In genomic region chr11:98367863-98368186, GRCm38 (mm10) we compare ENCODE assay signal across 29 mouse cellular contexts. TPM values are rescaled to one million over a fixed set of nuclear protein-coding genes. Genes with fewer than 3 reads are reported as not detected.
DNase-seq lines count a peak whose midpoint lies in the region; ATAC-seq and TF ChIP-seq lines count a peak whose summit lies in the region.
"Had no signal": no experiment of that assay in that cellular context is flagged by ENCODE, and none has a peak within 500 bp of the region (broad histone marks: within the 10 kb centered on the region; RNA-seq: fewer than 3 reads in every experiment).

No protein-coding gene starts in this region.

- H3K4me3 ChIP-seq in forebrain, postnatal 0 days (ENCODE audit: low read depth, low read length) = no peak overlapping the region
- H3K4me3 ChIP-seq in forebrain, embryonic 12.5 days (replicated peaks) = no peak overlapping the region
- H3K4me3 ChIP-seq in heart, embryonic 10.5 days = 0 out of 2 replicates have a peak overlapping the region, but pooled peaks have one; percentile 12
- H3K4me3 ChIP-seq in layer of hippocampus, adult 2 months = no peak overlapping the region
- H3K4me3 ChIP-seq in heart, embryonic 16.5 days (ENCODE audit: low read length) = no peak overlapping the region
- H3K4me3 ChIP-seq: limb, embryonic 13.5 days; lung, embryonic 15.5 days; midbrain, embryonic 10.5 days; myocyte; neural tube, embryonic 12.5 days had no signal

- peak overlapping the region; percentile 42; the same call in 1 of the 2 replicates for H3K27ac ChIP-seq in forebrain, postnatal 0 days (ENCODE audit: low read depth, low read length)
- no peak overlapping the region for H3K27ac ChIP-seq in forebrain, embryonic 12.5 days
- H3K27ac ChIP-seq in heart, embryonic 10.5 days = peak overlapping the region; percentile 77
- peak overlapping the region; percentile 57; the same call in 1 of the 2 replicates for H3K27ac ChIP-seq in layer of hippocampus, adult 2 months
- peak overlapping the region; percentile 82 for H3K27ac ChIP-seq in heart, embryonic 16.5 days (ENCODE audit: low read length)
- H3K27ac ChIP-seq: hindbrain, embryonic 14.5 days; limb, embryonic 13.5 days; lung, embryonic 15.5 days; midbrain, embryonic 10.5 days; neural tube, embryonic 12.5 days; stomach, postnatal 0 days had no signal

- H3K27me3 ChIP-seq in forebrain, postnatal 0 days (ENCODE audit: insufficient read depth, low read length) = no peaks in the 10 kb centered on the region
- H3K27me3 ChIP-seq in forebrain, embryonic 12.5 days = no peaks in the 10 kb centered on the region
- no peaks in the 10 kb centered on the region for H3K27me3 ChIP-seq in heart, embryonic 10.5 days (ENCODE audit: insufficient read depth, poor library complexity, severe bottlenecking)
- H3K27me3 ChIP-seq in heart, embryonic 16.5 days (ENCODE audit: control insufficient read depth, insufficient read depth, low read length) = no peaks in the 10 kb centered on the region
- H3K27me3 ChIP-seq: limb, embryonic 13.5 days; lung, embryonic 15.5 days; neural tube, embryonic 12.5 days had no signal

- H3K9me3 ChIP-seq in forebrain, postnatal 0 days (ENCODE audit: low read length) = no peaks in the 10 kb centered on the region
- H3K9me3 ChIP-seq in forebrain, embryonic 12.5 days = no peaks in the 10 kb centered on the region
- no peaks in the 10 kb centered on the region for H3K9me3 ChIP-seq in heart, embryonic 10.5 days
- H3K9me3 ChIP-seq in heart, embryonic 16.5 days (replicated peaks; ENCODE audit: control insufficient read depth, low read length) = no peaks in the 10 kb centered on the region
- H3K9me3 ChIP-seq: G1E; limb, embryonic 13.5 days; lung, embryonic 15.5 days; midbrain, embryonic 10.5 days; neural tube, embryonic 12.5 days had no signal

- no peak for ATAC-seq in forebrain, postnatal 0 days
- ATAC-seq in forebrain, embryonic 12.5 days (ENCODE audit: low FRiP score) = no peak
- peak; percentile 68; the same call in 1 of the 2 replicates for ATAC-seq in heart, embryonic 16.5 days (replicated peaks; ENCODE audit: extremely low read depth, insufficient read depth, low FRiP score)
- ATAC-seq: forebrain, embryonic 16.5 days; intestine, postnatal 0 days had no signal

- DNase-seq in forebrain, postnatal 0 days = no peak
- no peak for DNase-seq in heart, embryonic 10.5 days (ENCODE audit: low spot score)
- DNase-seq in heart, postnatal 25 days (ENCODE audit: low spot score) = no peak
- no peak for DNase-seq in layer of hippocampus, adult 2 months (ENCODE audit: low spot score in 2 of 2)
- no peak for DNase-seq in layer of hippocampus, postnatal 14 days (ENCODE audit: low spot score in 2 of 2)
- DNase-seq: adrenal gland, postnatal 10 days; cerebellum, adult 9-10 months; cerebellum, postnatal 36 days; gastrocnemius, postnatal 25 days; kidney, adult 9 months; kidney, postnatal 10 days; spleen, adult 18-20 months had no signal

- H3K9ac ChIP-seq in forebrain, postnatal 0 days = no peak overlapping the region
- no peak overlapping the region for H3K9ac ChIP-seq in forebrain, embryonic 12.5 days
- H3K9ac ChIP-seq in heart, embryonic 16.5 days (ENCODE audit: low read length) = peak overlapping the region; percentile 42; the same call in 1 of the 2 replicates
- H3K9ac ChIP-seq: hindbrain, embryonic 14.5 days; limb, embryonic 13.5 days; lung, embryonic 15.5 days; neural tube, embryonic 12.5 days had no signal

- WGBS in forebrain, postnatal 0 days = 83% methylated on average over 7 of the region's 7 CpGs
- WGBS in forebrain, embryonic 12.5 days = 86% methylated on average over 7 of the region's 7 CpGs
- 60% methylated on average over 7 of the region's 7 CpGs for WGBS in heart, embryonic 10.5 days
- WGBS in heart, embryonic 16.5 days = 40% methylated on average over 7 of the region's 7 CpGs

- TF ChIP-seq CTCF in forebrain, postnatal 0 days (IDR thresholded peaks at IDR 0.05; ENCODE audit: low read depth) = no peak
- TF ChIP-seq CTCF in layer of hippocampus, adult 2 months (conservative IDR thresholded peaks at IDR 0.05) = no peak

- intact Hi-C loops in heart, postnatal 25 days (cut with DNase I) = no loop called here

- no peaks in the 10 kb centered on the region for H3K36me3 ChIP-seq in forebrain, postnatal 0 days (ENCODE audit: insufficient read depth)
- 0 out of 2 replicates have a peak, but pooled peaks cover 6% of the 10 kb centered on the region for H3K36me3 ChIP-seq in forebrain, embryonic 12.5 days (replicated peaks)
- H3K36me3 ChIP-seq in heart, embryonic 10.5 days = 0 out of 2 replicates have a peak, but pooled peaks cover 7% of the 10 kb centered on the region
- H3K36me3 ChIP-seq in heart, embryonic 16.5 days (ENCODE audit: control insufficient read depth, insufficient read depth) = no peaks in the 10 kb centered on the region
- H3K36me3 ChIP-seq: neural tube, embryonic 12.5 days had no signal

- H3K4me2 ChIP-seq in forebrain, postnatal 0 days (ENCODE audit: low read depth) = no peak overlapping the region
- H3K4me2 ChIP-seq in forebrain, embryonic 12.5 days = no peak overlapping the region
- H3K4me2 ChIP-seq in heart, embryonic 16.5 days (ENCODE audit: low read depth, low read length) = peak overlapping the region; percentile 34; the same call in 1 of the 2 replicates
- H3K4me2 ChIP-seq: hindbrain, embryonic 14.5 days; limb, embryonic 13.5 days; liver, embryonic 11.5 days; lung, embryonic 15.5 days; neural tube, embryonic 12.5 days had no signal

- peaks cover 13% of the 10 kb centered on the region for H3K4me1 ChIP-seq in forebrain, postnatal 0 days (ENCODE audit: insufficient read depth)
- peaks cover 22% of the 10 kb centered on the region for H3K4me1 ChIP-seq in forebrain, embryonic 12.5 days
- peaks cover 71% of the 10 kb centered on the region for H3K4me1 ChIP-seq in heart, embryonic 10.5 days
- H3K4me1 ChIP-seq in heart, embryonic 16.5 days (ENCODE audit: control insufficient read depth, insufficient read depth, low read length) = peaks cover 44% of the 10 kb centered on the region
- H3K4me1 ChIP-seq: limb, embryonic 13.5 days had no signal

RNA-seq across cellular contexts. Expression of gene Stard3, which starts 9.7 kb away (rescaled TPM):
- total RNA-seq in forebrain, postnatal 0 days (2014; rRNA removed) = 36.2 and 39.4 TPM in 2 replicates
- 31.6 and 32.2 TPM in 2 replicates for polyA plus RNA-seq in forebrain, postnatal 0 days (2015; fragmentation: Nextera tagmentation; extraction: Ambion mirVana)
- 42.0 and 42.5 TPM in 2 replicates for polyA plus RNA-seq in forebrain, embryonic 12.5 days (2016; fragmentation: Nextera tagmentation; extraction: Ambion mirVana)
- polyA plus RNA-seq in heart, embryonic 10.5 days (2016; fragmentation: Nextera tagmentation; extraction: Ambion mirVana) = 51.0 and 53.0 TPM in 2 replicates
- total RNA-seq in heart, postnatal 25 days (2021) = 10 to 100 TPM; 19.7 to 24.9 TPM
- total RNA-seq in layer of hippocampus, adult 2 months (2021) = 10 to 100 TPM; 32.9 to 35.5 TPM
- total RNA-seq in layer of hippocampus, postnatal 14 days (2021) = 10 to 100 TPM; 22.6 to 24.8 TPM
- 43.0 and 43.2 TPM in 2 replicates for polyA plus RNA-seq in heart, embryonic 16.5 days (2015; fragmentation: Nextera tagmentation; extraction: Ambion mirVana)

RNA-seq across cellular contexts. Expression of gene Tcap, which starts 15.8 kb away (rescaled TPM):
- 0.23 TPM in 1 of 2 replicates, not detected in the other for total RNA-seq in forebrain, postnatal 0 days (2014; rRNA removed)
- not detected in 2 replicates for polyA plus RNA-seq in forebrain, postnatal 0 days (2015; fragmentation: Nextera tagmentation; extraction: Ambion mirVana)
- polyA plus RNA-seq in forebrain, embryonic 12.5 days (2016; fragmentation: Nextera tagmentation; extraction: Ambion mirVana) = 0.20 and 0.36 TPM in 2 replicates
- polyA plus RNA-seq in heart, embryonic 10.5 days (2016; fragmentation: Nextera tagmentation; extraction: Ambion mirVana) = 86.0 and 159 TPM in 2 replicates
- 1,000 to 10,000 TPM; 1,084 to 2,520 TPM for total RNA-seq in heart, postnatal 25 days (2021)
- 1 to 10 TPM in 1 of 2 experiments, under 1 TPM in 1; 0.92 to 1.0 TPM for total RNA-seq in layer of hippocampus, adult 2 months (2021)
- total RNA-seq in layer of hippocampus, postnatal 14 days (2021) = 1 to 10 TPM in 1 of 2 experiments, under 1 TPM in 1; 0.94 to 1.3 TPM
- 175 TPM in 2 replicates for polyA plus RNA-seq in heart, embryonic 16.5 days (2015; fragmentation: Nextera tagmentation; extraction: Ambion mirVana)
- total RNA-seq: G1E; hematopoietic stem cell, adult 5-6 weeks; megakaryocyte progenitor cell, adult 5-6 weeks; midbrain, postnatal 0 days had no signal
- polyA plus RNA-seq: G1E; hindbrain, embryonic 14.5 days; midbrain, embryonic 10.5 days; midbrain, postnatal 0 days had no signal

RNA-seq across cellular contexts. Expression of gene Pnmt, which starts 18.4 kb away (rescaled TPM):
- total RNA-seq in forebrain, postnatal 0 days (2014; rRNA removed) = 1.0 and 1.8 TPM in 2 replicates
- polyA plus RNA-seq in forebrain, postnatal 0 days (2015; fragmentation: Nextera tagmentation; extraction: Ambion mirVana) = 1.7 and 3.5 TPM in 2 replicates
- polyA plus RNA-seq in forebrain, embryonic 12.5 days (2016; fragmentation: Nextera tagmentation; extraction: Ambion mirVana) = 0.17 TPM in 1 of 2 replicates, not detected in the other
- 5.0 and 5.1 TPM in 2 replicates for polyA plus RNA-seq in heart, embryonic 10.5 days (2016; fragmentation: Nextera tagmentation; extraction: Ambion mirVana)
- total RNA-seq in heart, postnatal 25 days (2021) = 1 to 10 TPM; 1.3 to 1.7 TPM
- total RNA-seq in layer of hippocampus, adult 2 months (2021) = not detected
- under 1 TPM; 0.28 to 0.38 TPM for total RNA-seq in layer of hippocampus, postnatal 14 days (2021)
- polyA plus RNA-seq in heart, embryonic 16.5 days (2015; fragmentation: Nextera tagmentation; extraction: Ambion mirVana) = 0.37 and 0.39 TPM in 2 replicates
- total RNA-seq: G1E; hematopoietic stem cell, adult 5-6 weeks; megakaryocyte progenitor cell, adult 5-6 weeks had no signal
- polyA plus RNA-seq: G1E; intestine, postnatal 0 days; large intestine, adult 2 months; midbrain, embryonic 10.5 days; stomach, postnatal 0 days had no signal

RNA-seq across cellular contexts. Expression of gene Ppp1r1b, which starts 19.6 kb away (rescaled TPM):
- 19.4 and 32.5 TPM in 2 replicates for total RNA-seq in forebrain, postnatal 0 days (2014; rRNA removed)
- polyA plus RNA-seq in forebrain, postnatal 0 days (2015; fragmentation: Nextera tagmentation; extraction: Ambion mirVana) = 91.4 and 121 TPM in 2 replicates
- polyA plus RNA-seq in forebrain, embryonic 12.5 days (2016; fragmentation: Nextera tagmentation; extraction: Ambion mirVana) = 3.0 and 3.1 TPM in 2 replicates
- 8.1 and 20.1 TPM in 2 replicates for polyA plus RNA-seq in heart, embryonic 10.5 days (2016; fragmentation: Nextera tagmentation; extraction: Ambion mirVana)
- 1 to 10 TPM; 5.3 to 5.8 TPM for total RNA-seq in heart, postnatal 25 days (2021)
- 10 to 100 TPM; 55.9 to 56.2 TPM for total RNA-seq in layer of hippocampus, adult 2 months (2021)
- 10 to 100 TPM; 33.6 to 46.7 TPM for total RNA-seq in layer of hippocampus, postnatal 14 days (2021)
- 74.0 and 75.8 TPM in 2 replicates for polyA plus RNA-seq in heart, embryonic 16.5 days (2015; fragmentation: Nextera tagmentation; extraction: Ambion mirVana)
- total RNA-seq: G1E; megakaryocyte progenitor cell, adult 5-6 weeks had no signal
- polyA plus RNA-seq: G1E, myocyte had no signal

RNA-seq across cellular contexts. Expression of gene Pgap3, which starts 32.5 kb away (rescaled TPM):
- total RNA-seq in forebrain, postnatal 0 days (2014; rRNA removed) = 10.9 and 11.0 TPM in 2 replicates
- polyA plus RNA-seq in forebrain, postnatal 0 days (2015; fragmentation: Nextera tagmentation; extraction: Ambion mirVana) = 7.1 and 7.6 TPM in 2 replicates
- polyA plus RNA-seq in forebrain, embryonic 12.5 days (2016; fragmentation: Nextera tagmentation; extraction: Ambion mirVana) = 7.7 and 8.3 TPM in 2 replicates
- polyA plus RNA-seq in heart, embryonic 10.5 days (2016; fragmentation: Nextera tagmentation; extraction: Ambion mirVana) = 15.3 and 21.3 TPM in 2 replicates
- 1 to 10 TPM; 8.4 to 9.3 TPM for total RNA-seq in heart, postnatal 25 days (2021)
- total RNA-seq in layer of hippocampus, adult 2 months (2021) = 10 to 100 TPM in 1 of 2 experiments, 1 to 10 TPM in 1; 9.1 to 10.3 TPM
- total RNA-seq in layer of hippocampus, postnatal 14 days (2021) = 10 to 100 TPM; 10.0 to 10.1 TPM
- 18.0 and 19.0 TPM in 2 replicates for polyA plus RNA-seq in heart, embryonic 16.5 days (2015; fragmentation: Nextera tagmentation; extraction: Ambion mirVana)

Comparison
In these comparisons a context has a peak if more than half of its experiments do, and no peak if none do; other contexts are left out.
1. RNA of gene Tcap, which starts 15.8 kb away (total RNA-seq): 1,084 to 2,520 TPM in heart, postnatal 25 days; 0.94 to 1.3 TPM in layer of hippocampus, postnatal 14 days, 0.92 to 1.0 TPM in layer of hippocampus, adult 2 months and 0.23 TPM in forebrain, postnatal 0 days; every median in the first group is over 100 times any median in the second.